ENCODE assay signal across 11 mouse cellular contexts in the genomic region with DNA sequence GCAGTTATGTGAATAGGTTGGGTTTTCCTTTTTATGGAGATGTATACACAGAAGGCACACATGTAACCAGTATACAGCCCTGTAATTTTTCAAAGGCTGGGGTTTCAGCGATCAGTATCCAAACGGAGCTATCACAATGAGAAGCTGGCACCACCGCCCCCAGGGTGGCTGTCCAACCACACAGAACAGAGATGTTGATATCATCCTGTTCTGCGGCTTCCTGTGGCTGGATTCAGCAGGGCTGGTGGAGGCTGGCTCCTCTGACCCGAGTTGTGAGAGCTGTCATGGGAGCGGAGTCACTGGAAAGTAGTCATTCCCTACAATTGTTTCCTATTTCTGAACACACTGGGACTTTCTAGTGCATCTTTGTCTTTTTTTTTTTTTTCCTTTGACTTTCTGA. TPM values are rescaled to one million over a fixed set of nuclear protein-coding genes. Genes with fewer than 3 reads are reported as not detected.
DNase-seq lines count a peak whose midpoint lies in the region; ATAC-seq lines count a peak whose summit lies in the region.
"Had no signal": no experiment of that assay in that cellular context is flagged by ENCODE, and none has a peak within 500 bp of the region (broad histone marks: within the 10 kb centered on the region; RNA-seq: fewer than 3 reads in every experiment).

No protein-coding gene starts in this region.

- no peaks in the 10 kb centered on the region for H3K36me3 ChIP-seq in kidney, embryonic 15.5 days
- no peaks in the 10 kb centered on the region for H3K36me3 ChIP-seq in hindbrain, embryonic 11.5 days (ENCODE audit: control insufficient read depth, insufficient read depth, low read length)
- peaks cover 7% of the 10 kb centered on the region; the same call in 1 of the 2 replicates for H3K36me3 ChIP-seq in midbrain, embryonic 16.5 days (ENCODE audit: control insufficient read depth, insufficient read depth, low read length)

- ATAC-seq in kidney, embryonic 15.5 days (replicated peaks; ENCODE audit: low FRiP score), result no peak
- peak; percentile 34; the same call in 1 of the 2 replicates for ATAC-seq in hindbrain, embryonic 11.5 days (ENCODE audit: low FRiP score)
- no peak for ATAC-seq in midbrain, embryonic 16.5 days
- ATAC-seq: forebrain, embryonic 16.5 days had no signal

- H3K4me2 ChIP-seq in kidney, embryonic 15.5 days, result peak overlapping the region; percentile 20
- H3K4me2 ChIP-seq in hindbrain, embryonic 11.5 days (replicated peaks; ENCODE audit: low read depth, low read length), result peak overlapping the region; percentile 28
- no peak overlapping the region for H3K4me2 ChIP-seq in midbrain, embryonic 16.5 days (ENCODE audit: low read length)

- 28% methylated on average over 6 of the region's 6 CpGs for WGBS in kidney, embryonic 15.5 days
- 20% methylated on average over 6 of the region's 6 CpGs for WGBS in hindbrain, embryonic 11.5 days
- 25% methylated on average over 6 of the region's 6 CpGs for WGBS in midbrain, embryonic 16.5 days

- peaks cover 8% of the 10 kb centered on the region for H3K4me1 ChIP-seq in kidney, embryonic 15.5 days
- H3K4me1 ChIP-seq in hindbrain, embryonic 11.5 days (replicated peaks; ENCODE audit: control insufficient read depth, insufficient read depth, low read length), result 0 out of 2 replicates have a peak, but pooled peaks cover 2% of the 10 kb centered on the region
- H3K4me1 ChIP-seq in midbrain, embryonic 16.5 days (ENCODE audit: control insufficient read depth, insufficient read depth, low read length), result peaks cover 35% of the 10 kb centered on the region

- H3K4me3 ChIP-seq in kidney, embryonic 15.5 days (replicated peaks), result no peak overlapping the region
- 0 out of 2 replicates have a peak overlapping the region, but pooled peaks have one; percentile 4 for H3K4me3 ChIP-seq in hindbrain, embryonic 11.5 days (ENCODE audit: low read depth, low read length)
- H3K4me3 ChIP-seq in midbrain, embryonic 16.5 days (ENCODE audit: low read depth, low read length), result no peak overlapping the region

- no peak overlapping the region for H3K27ac ChIP-seq in kidney, embryonic 15.5 days
- peak overlapping the region; percentile 47; the same call in 1 of the 2 replicates for H3K27ac ChIP-seq in hindbrain, embryonic 11.5 days (ENCODE audit: low read depth, low read length)
- H3K27ac ChIP-seq in midbrain, embryonic 16.5 days (ENCODE audit: low read length), result peak overlapping the region; percentile 58; the same call in 1 of the 2 replicates

- DNase-seq in embryo, embryonic 10 days (ENCODE audit: low spot score), result peak; percentile 19
- no peak for DNase-seq in embryo, embryonic 9.5 days (ENCODE audit: extremely low spot score)
- DNase-seq in kidney, adult 18-20 months, result no peak
- no peak for DNase-seq in hindbrain, embryonic 11.5 days (ENCODE audit: low spot score)
- DNase-seq in frontal cortex, postnatal 36 days (ENCODE audit: low spot score in 2 of 2), result no peak
- DNase-seq in adipocyte (ENCODE audit: low spot score), result no peak

- H3K9me3 ChIP-seq in kidney, embryonic 15.5 days (replicated peaks), result no peaks in the 10 kb centered on the region
- H3K9me3 ChIP-seq in hindbrain, embryonic 11.5 days (ENCODE audit: control insufficient read depth, low read length), result no peaks in the 10 kb centered on the region
- H3K9me3 ChIP-seq in midbrain, embryonic 16.5 days (replicated peaks; ENCODE audit: control insufficient read depth, low read length, poor library complexity, severe bottlenecking), result no peaks in the 10 kb centered on the region

- H3K9ac ChIP-seq in kidney, embryonic 15.5 days, result no peak overlapping the region
- H3K9ac ChIP-seq in hindbrain, embryonic 11.5 days (ENCODE audit: low read depth, low read length), result peak overlapping the region; percentile 24
- H3K9ac ChIP-seq in midbrain, embryonic 16.5 days (ENCODE audit: low read depth, low read length), result no peak overlapping the region

- peaks cover 24% of the 10 kb centered on the region for H3K27me3 ChIP-seq in kidney, embryonic 15.5 days
- no peaks in the 10 kb centered on the region for H3K27me3 ChIP-seq in hindbrain, embryonic 11.5 days (ENCODE audit: control insufficient read depth, insufficient read depth, low read length)
- H3K27me3 ChIP-seq in midbrain, embryonic 16.5 days (ENCODE audit: control insufficient read depth, insufficient read depth, low read depth, low read length), result no peaks in the 10 kb centered on the region

RNA-seq across cellular contexts. Expression of a gene that starts 10.8 kb away (rescaled TPM):
- 0.19 and 0.26 TPM in 2 replicates for polyA plus RNA-seq in kidney, embryonic 15.5 days (2015; fragmentation: Nextera tagmentation; extraction: Ambion mirVana)
- 1.2 and 1.4 TPM in 2 replicates for polyA plus RNA-seq in hindbrain, embryonic 11.5 days (2014; fragmentation: Nextera tagmentation; extraction: Ambion mirVana)
- polyA plus RNA-seq in midbrain, embryonic 16.5 days (2015; fragmentation: Nextera tagmentation; extraction: Ambion mirVana), result 22.5 and 23.6 TPM in 2 replicates

RNA-seq across cellular contexts. Expression of a gene that starts 38.3 kb away (rescaled TPM):
- polyA plus RNA-seq in kidney, embryonic 15.5 days (2015; fragmentation: Nextera tagmentation; extraction: Ambion mirVana), result 0.31 TPM in 1 of 2 replicates, not detected in the other
- not detected in 2 replicates for polyA plus RNA-seq in hindbrain, embryonic 11.5 days (2014; fragmentation: Nextera tagmentation; extraction: Ambion mirVana)
- polyA plus RNA-seq in midbrain, embryonic 16.5 days (2015; fragmentation: Nextera tagmentation; extraction: Ambion mirVana), result not detected in 2 replicates
- polyA plus RNA-seq: embryonic facial prominence, embryonic 11.5 days; forebrain, embryonic 16.5 days; stomach, embryonic 14.5 days had no signal
